Mouse (Mus musculus) layer of hippocampus, adult 2 months (tissue): ENCODE results near the gene Dexi. TPM values are rescaled to one million over a fixed set of nuclear protein-coding genes. Genes with fewer than 3 reads are reported as not detected.

ENCODE experiments used
- DNase-seq, 2 experiments: peaks; one replicate each; pipeline ENCODE4 v3.0.0; 2022; ENCODE audit warnings: low spot score in 2 of 2
- H3K27ac ChIP-seq: fragments of 200-600 bp; 2 replicates; pipeline ENCODE4 v1.8.1; 2022
- H3K4me3 ChIP-seq: fragments of 200-600 bp; 2 replicates; pipeline ENCODE4 v1.8.1; 2022; ENCODE audit warnings: mild to moderate bottlenecking
- CTCF ChIP-seq: fragments of 200-600 bp; conservative IDR thresholded peaks from 2 replicates; pipeline ENCODE4 v1.8.1; 2022; ENCODE audit warnings: antibody characterized with exemption, mild to moderate bottlenecking, moderate library complexity
- total RNA-seq, 2 experiments: library from RNA; stranded (reverse); gene quantifications; 2 replicates each; pipeline ENCODE4 v1.2.3; 2021

The Dexi gene
- total RNA-seq, 2 experiments from 2014 or later = 61.8 to 63.1 TPM

GRCm38 (mm10) chr16:10454583-10454974, 88.3 kb downstream of the Dexi start:
- Histone ChIP-seq H3K4me3 (no peak overlapping the region), H3K27ac (no peak overlapping the region)
- no peak for TF ChIP-seq CTCF
- no peak for DNase-seq

GRCm38 (mm10) chr16:10453872-10454582, 88.8 kb downstream of the Dexi start:
- TF ChIP-seq CTCF = no peak
- Histone ChIP-seq H3K27ac (no peak overlapping the region), H3K4me3 (no peak overlapping the region)
- no peak for DNase-seq

Other genes starting within 250 kb of the Dexi start
- gene Emp2, start 229.1 kb downstream of the Dexi start, total RNA-seq = 10 to 100 TPM; 14.4 to 16.4 TPM
- gene Tekt5, start 147.6 kb downstream of the Dexi start, total RNA-seq = 1 to 10 TPM; 6.1 to 7.4 TPM
- gene Nubp1, start 131.1 kb downstream of the Dexi start, total RNA-seq = 10 to 100 TPM; 15.5 to 17.8 TPM
- gene Tvp23a, start 95.7 kb downstream of the Dexi start, total RNA-seq = 10 to 100 TPM; 26.2 to 27.2 TPM
- gene Ciita, start 63.0 kb downstream of the Dexi start, total RNA-seq = under 1 TPM in 1 of 2 experiments, not detected in 1; 0.27 TPM
- 100 to 1,000 TPM in 1 of 2 experiments, 10 to 100 TPM in 1; 98.8 to 105 TPM for gene Clec16a, start 2.3 kb upstream of the Dexi start, total RNA-seq
- under 1 TPM; 0.59 to 0.97 TPM for gene Socs1, start 242.5 kb upstream of the Dexi start, total RNA-seq
- gene Tnp2, start 245.6 kb upstream of the Dexi start, total RNA-seq = not detected
- gene Prm3, start 247.9 kb upstream of the Dexi start, total RNA-seq = not detected